Mouse (Mus musculus) yolk sac, embryonic 10.5 days (tissue): ENCODE data around the gene Ceacam9.
"Not testable (repeated sequence)": the region's sequence is repeated elsewhere in the genome, so short reads cannot be mapped to it uniquely, and the experiment has no call there.

Source experiments
- DNase-seq: peaks from one replicate; pipeline ENCODE4 v3.0.0-alpha.2; 2017; ENCODE audit warnings: low spot score

The Ceacam9 gene

DNA sequence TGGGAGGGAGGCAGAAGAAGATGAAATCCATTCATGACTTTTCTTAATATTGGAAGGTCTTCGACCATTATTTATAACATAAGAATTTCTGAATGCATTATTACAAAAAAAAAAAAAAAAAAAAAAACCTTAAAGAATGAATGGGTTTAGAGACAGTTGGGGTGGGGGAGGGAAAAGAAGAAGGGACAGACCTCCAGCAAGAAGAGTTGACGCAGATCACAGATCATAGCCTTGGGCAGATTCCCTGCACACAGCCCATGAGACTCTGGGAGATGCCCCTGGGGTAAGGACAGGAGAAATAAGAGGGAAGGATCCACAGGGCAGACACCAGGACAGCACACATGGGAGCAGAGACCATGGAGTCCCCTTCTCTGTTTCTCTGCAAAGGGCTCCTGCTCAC lies at the start of gene Ceacam9:
Gene Ceacam9 (plus strand): TSS at position 301 of the 400 bp plus-strand sequence.
- no peak for DNase-seq

DNA sequence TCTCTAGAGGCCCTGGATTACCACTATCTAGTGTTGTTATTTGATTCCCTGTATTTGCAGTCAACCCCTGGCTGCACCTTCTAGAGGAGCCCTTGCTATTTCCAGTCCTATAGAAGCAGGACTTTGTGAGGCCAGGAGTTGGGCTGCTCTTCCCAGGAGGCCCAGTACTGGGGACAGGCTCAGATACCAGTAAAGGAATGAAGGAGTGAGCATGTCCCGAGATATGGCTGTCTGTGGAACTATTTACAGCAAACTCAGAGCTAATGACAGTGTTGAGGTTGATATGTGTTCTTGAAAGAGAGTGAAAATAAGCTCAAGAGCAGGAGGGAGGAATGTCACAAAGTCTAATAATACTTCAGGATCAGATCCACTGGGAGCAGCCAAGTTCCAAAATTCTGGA lies 47.9 kb upstream of the Ceacam9 start:
- no peak for DNase-seq

DNA sequence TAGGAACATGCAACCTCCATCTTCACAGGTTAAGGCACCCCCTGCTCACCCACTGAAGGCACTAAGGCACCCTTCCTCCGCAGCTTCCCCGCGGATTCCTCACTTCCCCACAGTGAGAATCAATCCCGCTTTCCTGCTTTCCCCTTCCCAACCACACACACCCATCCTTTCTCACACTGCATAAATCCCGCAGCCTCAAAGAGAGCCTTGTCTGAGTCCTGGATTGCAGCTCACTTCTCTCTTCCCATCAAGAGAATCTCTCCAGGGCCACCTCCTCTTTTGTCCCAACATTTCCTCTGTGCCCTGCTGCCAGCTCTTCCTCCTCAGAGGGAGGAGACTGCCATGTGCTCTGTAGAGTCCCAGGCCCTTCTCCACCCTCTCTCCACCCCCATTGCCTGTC lies 47.0 kb upstream of the Ceacam9 start:
- DNase-seq = not testable (repeated sequence)

DNA sequence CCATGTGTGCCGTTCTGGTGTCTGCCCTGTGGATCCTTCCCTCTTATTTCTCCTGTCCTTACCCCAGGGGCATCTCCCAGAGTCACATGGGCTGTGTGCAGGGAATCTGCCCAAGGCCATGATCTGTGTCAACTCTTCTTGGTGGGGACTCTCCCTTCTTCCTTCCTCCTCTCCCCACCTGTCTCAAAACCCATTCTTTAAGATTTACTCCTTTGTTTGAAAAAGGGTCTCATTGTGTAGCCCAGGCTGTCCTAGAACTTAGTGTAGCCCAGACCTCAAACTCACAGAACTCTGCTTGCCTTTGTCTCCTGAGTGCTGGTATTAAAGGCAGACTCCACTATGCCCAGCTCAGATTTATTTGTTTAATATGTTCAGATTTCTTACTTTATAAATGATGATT lies 46.1 kb upstream of the Ceacam9 start, which contains the start of gene Ceacam15:
Gene Ceacam15 (minus strand): TSS at position 101 of the 400 bp plus-strand sequence.
- no peak for DNase-seq

DNA sequence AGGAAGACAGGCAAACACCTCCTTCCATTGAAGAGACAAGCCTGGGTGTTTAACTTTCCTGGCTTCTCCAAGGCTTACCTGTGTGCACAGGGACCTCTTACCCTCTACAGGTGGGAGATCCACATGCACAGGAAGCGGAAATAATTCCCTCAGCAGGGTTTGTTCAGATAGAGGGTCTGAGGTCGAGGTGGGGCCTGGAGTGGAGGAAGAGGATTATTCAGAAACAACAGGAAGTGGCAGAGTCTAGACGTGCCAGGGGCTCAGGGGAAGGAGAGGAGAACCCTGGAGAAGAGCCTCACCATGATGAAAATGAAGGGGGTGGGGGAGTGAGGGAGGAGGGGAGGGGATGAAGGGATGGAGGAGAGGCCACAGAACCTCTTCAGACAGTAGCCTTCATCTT lies 41.5 kb upstream of the Ceacam9 start:
- not testable (repeated sequence) for DNase-seq

DNA sequence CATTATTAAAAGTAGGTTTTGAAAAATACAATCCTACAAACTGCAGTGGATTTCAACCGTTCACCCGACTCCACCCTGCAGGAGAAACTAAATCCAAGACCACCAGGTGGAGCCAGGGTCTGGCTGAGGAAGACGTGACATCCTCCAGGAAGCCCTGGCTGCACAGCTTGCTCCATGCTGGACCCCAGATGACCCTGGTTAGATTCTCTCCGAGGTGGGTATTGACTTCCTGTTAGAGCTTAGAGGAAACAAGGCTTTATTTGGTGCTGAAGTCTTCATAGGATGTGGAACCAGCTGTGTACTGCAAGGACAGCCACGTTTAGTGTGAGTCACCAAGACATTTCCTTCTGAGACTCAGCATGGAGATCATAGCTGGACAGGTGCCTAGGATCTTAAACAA lies 32.5 kb upstream of the Ceacam9 start:
- DNase-seq = no peak

DNA sequence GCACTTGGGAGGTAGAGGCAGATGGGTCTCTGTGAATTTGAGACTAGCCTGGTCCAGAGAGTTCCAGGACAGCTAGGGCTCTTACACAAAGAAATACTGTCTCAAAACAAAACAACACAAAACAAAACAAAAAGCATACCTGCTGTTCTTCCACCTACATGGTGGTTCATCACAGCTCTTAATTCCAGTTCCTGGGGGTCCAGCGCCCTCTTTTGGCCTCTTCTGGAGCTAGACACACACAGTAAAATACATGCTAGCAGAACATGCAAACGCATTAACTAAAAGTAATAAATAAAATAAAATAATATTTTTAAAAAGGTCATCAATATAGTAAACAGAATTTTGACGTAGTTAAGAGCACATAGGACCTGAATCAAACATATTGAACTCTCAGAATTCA lies 26.7 kb upstream of the Ceacam9 start:
- DNase-seq = no peak

DNA sequence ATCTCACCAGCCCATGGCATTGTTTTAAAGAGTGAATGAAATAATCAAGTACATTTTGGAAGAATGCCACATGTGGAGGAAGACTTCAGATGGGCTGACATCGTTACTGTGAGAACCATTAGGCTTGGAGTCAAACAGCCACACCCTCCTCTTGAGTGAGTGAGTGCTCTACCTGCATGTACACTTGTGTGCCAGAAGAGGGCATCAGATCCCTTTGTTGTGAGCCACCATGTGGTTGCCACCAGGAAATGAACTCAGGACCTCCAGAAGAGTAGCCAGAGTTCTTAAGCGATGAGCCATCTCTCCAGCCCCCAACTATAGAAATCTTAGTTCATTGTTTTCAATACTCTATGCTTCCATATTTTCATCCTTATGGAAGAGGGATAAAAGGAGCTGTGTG lies 22.7 kb upstream of the Ceacam9 start:
- no peak for DNase-seq

DNA sequence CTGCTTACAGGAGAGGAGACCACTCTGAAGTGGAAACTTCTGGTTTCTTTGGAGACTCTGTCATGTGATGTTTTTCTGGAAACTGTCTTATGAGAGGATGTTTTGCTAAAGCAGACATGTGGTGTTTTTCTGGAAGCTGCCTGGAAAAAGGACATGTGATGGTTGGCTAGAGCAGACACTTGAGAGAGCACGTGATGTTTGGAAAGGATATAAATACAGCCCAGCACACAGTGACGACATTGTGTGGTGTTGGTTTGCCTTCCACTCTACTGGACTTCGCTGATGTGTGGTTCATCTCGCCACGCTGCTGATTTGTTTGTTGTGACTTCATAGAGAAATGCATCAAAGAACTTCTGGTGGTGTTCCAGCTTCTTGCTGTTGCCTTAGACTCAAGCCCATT lies 21.1 kb upstream of the Ceacam9 start:
- DNase-seq = no peak

DNA sequence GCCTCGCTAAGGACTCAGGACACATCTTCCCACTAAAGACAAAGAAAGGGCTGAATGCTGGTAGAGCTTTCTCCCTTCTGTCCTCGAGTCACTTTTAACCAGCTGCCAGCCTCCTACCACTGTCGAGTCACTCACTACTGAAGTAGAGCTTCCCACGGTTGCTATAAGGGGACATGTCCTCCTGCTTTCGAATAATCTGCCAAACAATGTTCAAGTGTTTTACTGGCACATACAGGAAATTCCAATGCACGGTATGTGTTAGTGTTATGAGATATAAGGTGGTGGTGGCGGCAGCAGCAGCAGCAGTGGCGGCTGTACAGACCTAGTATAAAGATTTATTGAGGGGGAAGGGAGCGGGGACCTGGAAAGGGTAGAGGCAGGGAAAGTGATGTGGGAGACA lies 15.3 kb upstream of the Ceacam9 start:
- DNase-seq = no peak

DNA sequence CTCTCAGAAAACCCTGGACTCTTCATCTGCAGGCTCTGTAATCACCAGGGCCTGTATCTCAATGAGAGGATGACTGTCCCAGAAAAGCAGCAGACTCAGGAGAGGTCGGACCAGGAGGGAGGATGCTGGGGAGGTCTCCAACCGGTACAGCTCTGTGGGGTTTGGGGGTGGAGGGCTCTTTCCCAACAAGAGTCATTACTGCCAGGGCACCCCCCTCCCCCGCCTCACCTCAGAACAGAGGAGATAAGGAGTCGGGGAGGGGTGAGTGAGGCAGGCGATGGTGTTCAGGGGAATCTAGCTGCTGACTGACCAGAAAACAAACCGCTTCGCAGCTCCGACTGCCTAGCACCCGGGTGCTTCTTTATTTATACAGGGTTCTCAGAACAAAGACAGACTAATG lies 13.5 kb upstream of the Ceacam9 start:
- DNase-seq = no peak

DNA sequence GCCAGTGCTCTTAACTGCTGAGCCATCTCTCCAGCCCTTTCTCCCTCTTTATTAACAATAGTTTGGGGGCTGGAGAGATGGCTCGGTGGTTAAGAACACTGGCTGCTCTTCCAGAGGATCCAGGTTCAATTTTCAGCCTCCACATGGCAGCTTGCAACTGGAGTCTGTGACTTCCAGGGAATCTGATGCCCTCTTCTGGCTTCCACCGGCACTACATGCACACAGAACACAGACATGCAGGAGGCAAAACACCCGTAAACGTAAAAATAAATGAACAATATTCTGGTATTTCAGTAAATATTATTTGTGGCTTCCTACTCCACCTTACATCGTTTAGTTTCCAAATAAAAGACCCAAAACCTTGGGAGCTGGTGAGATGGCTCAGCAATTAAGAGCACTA lies 11.1 kb upstream of the Ceacam9 start:
- DNase-seq = no peak

DNA sequence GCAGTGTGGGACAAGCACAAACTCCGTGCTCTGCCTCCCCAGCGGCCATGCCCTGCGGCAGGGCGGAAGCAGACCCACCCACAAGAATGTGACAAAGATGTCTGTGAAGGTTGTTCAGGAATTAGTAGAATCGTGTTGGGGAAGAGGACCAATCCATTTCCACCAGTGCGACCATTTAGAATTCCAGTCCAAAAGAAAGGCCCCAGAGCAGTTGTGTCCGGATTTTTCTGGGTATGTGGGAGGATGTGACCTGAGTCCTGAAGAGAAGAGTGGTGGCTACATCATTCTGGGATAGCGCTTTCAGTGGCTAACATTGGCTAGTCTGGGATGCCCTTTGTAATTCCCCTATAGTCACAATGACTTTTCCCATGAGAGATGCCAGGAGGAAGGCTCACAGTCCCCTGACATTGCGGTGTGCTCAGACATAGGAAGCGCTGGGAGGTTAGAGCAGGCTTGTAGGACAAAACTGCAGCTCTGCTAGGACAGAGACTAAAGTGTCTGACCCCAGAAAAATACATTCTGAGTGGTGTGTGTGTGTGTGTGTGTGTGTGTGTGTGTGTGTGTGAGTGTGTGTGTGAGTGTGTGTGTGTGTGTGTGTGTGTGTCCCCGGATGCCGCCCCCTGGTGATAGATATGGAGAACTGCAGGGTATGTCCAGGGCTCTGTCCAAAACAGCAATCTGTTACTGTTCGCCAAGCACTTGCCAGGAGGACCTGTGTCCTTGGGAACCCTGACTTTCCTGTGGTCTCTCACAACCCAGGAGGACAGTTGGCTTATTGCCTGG lies 8.9 kb upstream of the Ceacam9 start:
- DNase-seq = no peak

DNA sequence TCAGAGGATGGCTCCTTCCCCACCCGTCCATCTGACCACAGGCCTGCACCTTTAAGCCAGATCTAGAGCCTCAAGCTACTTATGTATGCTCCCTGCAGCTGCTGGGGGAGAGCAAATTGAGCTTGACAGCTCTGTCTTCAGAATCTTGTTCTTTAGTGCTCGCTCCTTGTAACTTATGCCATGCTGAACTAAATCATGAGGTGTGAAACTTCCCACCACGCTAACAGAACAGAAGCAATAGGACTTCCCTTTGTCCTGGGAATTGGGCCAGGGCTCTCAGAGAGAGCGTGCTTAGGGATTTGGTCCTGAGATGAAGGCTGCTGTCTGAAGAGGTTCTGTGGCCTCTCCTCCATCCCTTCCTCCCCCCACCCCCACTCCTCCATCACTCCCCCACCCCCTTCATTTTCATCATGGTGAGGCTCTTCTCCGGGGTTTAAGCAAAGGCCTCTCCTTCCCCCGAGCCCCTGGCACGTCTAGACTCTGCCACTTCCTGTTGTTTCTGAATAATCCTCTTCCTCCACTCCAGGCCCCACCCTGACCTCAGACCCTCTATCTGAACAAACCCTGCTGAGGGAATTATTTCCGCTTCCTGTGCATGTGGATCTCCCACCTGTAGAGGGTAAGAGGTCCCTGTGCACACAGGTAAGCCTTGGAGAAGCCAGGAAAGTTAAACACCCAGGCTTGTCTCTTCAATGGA lies 5.1 kb upstream of the Ceacam9 start:
- not testable (repeated sequence) for DNase-seq

DNA sequence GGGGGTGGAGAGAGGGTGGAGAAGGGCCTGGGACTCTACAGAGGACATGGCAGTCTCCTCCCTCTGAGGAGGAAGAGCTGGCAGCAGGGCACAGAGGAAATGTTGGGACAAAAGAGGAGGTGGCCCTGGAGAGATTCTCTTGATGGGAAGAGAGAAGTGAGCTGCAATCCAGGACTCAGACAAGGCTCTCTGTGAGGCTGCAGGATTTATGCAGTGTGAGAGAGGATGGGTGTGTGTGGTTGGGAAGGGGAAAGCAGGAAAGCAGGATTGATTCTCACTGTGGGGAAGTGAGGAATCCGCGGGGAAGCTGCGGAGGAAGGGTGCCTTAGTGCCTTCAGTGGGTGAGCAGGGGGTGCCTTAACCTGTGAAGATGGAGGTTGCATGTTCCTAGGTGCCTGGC lies 761 bp downstream of the Ceacam9 start:
- DNase-seq = not testable (repeated sequence)

DNA sequence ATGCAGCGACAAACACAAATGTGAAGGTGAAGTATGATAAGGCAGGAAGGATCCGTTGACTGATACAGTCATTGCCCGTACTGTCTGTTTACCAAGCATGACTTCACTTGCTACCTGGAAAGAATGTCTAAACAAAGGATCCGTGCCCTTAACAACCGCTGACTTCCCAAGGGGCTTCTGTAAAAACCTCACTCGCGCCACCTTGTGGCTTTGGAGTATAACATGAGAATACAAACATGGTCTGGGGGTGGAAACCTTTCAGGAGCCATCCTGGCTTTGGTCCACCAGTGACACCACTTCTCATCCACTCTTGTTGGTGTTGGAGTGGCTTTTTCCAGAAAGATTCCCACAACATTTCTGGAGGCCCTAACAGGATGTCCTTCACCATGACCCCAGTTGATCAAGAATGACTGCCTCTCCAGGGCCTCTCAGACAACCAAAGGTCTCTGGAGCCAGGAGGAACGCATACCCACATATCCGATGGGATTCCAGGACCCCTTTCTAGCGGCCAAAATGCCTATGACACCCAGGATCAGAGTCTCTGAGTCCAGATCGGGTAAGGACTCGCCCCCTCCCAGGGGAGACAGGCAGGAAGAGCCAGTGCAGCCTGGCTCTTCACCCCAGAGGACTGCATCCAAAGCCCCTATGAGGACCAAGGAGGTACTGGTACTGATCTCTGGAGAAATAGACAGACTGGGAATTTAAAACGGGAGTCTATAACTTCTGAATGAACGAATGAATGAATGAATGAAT lies 7.0 kb downstream of the Ceacam9 start:
- peak; percentile 66 for DNase-seq

DNA sequence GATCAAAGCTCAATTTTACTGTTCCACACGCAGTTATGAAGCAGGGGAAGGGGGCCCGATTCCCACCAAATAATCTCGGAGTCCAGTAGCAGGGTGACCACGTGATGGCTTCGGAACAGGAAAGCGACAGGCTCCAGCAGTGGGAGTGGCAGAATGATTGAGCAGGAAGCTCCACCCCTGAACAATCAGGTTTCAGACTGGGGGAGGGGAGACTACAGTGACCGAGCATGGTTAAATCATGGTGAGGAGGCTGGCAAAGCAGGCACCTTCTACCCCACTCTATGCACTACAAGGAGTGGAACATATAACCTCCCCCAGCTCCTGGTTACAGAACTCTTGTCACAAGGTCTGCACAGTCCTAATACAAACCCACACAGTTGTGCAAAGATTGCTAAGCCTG lies 7.8 kb downstream of the Ceacam9 start:
- not testable (repeated sequence) for DNase-seq

DNA sequence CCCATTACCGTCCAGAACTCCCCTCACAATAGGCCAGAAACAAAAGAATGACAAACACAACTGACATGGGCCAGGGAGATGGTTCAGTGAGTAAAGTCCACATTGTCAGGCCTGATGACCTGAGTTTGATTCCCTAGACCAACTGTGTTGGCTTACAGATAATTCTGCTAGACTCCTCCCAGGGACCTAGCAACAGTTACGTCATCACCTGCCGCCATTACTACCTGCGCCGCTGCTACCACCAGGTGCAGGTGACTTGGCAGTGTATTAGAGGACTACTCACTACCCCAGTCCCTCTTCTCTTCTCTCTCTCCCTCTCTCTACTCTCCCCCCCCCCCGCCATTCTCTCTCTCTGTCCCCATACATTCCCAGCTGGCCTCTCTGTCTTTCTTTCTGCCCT lies 9.1 kb downstream of the Ceacam9 start:
- no peak for DNase-seq

DNA sequence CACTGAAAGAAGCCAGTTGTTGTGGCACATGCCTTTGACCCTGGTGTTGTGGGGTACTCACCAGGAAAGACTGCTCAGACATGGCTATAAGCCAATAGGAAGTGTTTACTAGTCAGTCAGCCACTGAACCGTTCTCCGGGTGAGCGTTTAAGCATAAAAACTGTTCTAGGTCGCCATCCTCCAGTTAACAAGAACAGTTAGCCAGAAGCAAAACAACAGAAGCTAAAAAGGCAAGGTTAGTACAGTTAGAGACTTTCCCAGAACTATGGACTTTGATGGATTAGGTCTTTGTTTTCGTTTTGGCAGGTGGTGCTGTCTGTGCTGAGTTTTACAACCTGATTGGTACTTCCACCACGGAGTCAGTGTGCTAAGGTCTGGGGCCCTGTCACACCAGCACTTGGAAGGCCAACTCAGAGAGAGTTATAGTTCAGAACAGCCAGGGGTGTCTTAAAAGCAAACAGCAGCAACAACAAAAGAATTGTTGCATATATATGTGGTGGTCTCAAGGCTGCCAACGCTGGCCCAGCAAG lies 10.2 kb downstream of the Ceacam9 start:
- DNase-seq = no peak

DNA sequence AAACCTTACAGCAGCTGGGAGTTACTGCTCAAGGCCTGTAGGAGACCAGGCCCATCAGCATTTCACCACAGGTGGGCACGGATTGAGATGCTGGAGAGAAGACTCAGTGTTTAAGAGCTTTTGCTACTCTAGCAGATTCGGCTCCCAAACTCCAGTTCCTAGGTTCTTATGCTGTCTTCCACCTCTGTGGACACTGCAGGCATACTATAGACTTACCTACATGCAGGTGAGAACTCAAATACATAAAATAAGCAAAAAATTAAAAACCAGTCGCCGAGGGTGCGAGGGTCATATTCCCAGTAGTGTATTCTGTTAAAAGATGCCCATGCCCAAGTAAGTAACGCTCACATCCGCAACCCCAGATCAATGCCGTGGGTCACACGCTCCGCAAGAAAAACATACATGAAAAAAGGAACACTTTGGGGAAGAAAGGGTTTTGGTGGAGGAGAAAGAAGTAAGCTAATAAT lies 15.9 kb downstream of the Ceacam9 start:
- no peak for DNase-seq

DNA sequence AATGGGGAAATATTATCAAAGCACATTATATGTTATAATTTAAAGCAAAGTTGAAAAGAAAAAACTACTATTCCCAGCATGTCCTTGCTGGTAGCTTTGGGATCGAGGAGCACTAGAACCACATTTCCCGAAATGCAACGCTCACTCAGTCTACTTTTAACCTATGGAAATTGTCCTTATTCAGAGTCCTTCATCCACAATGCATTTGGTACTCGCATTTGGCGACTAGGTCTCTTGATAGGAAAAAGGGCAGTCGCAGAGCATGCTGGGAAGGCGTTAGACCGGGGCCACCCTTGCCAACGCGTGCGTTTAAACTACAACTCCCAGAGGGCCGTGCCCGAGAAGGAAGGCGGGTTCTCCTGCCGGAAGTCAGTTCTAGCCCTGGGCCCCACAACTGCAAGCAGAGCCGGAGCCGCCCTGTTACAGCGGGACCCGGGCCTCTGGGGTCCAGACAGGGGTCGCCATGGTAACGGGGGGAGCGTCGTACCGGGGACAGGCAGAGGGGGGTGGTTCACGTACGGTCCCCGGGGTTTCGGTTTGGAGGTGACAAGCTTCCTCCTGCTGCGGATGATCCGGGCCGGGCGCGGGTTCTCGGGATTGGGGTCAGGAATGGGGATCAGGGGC lies 16.5 kb downstream of the Ceacam9 start, which contains the start of gene Ap2s1:
Gene Ap2s1 (plus strand): TSS at position 338 of the 624 bp plus-strand sequence.
- peak; percentile 98 for DNase-seq

DNA sequence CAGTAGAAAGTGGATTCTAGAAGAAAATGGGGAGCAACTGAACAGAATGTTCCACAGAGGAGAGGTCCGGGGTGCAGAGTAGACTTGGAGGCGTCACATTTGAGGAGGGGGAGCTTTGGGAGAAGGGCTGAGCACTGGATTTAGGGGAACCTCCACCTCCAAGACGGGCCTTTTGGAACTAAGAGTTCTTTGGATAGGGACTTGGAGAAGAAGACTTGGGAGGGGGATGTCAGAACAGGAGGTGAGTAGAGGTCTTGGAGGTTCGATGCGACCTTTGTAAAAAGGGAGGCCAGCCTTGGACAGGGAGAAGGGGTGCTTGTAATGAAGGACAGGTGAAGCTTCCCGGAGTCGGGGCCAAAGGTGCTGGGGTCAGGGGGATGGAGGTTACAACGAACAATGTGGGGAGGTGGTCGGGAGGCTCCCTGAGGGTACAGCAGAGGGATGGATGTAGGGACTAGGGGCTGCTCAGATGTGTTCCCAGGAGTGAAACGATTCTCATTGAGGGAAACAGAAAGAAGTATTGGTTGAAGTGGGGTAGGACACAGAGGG lies 17.4 kb downstream of the Ceacam9 start:
- no peak for DNase-seq
